Mouse (Mus musculus): ENCODE measurements around the gene Gm6509.
"Not testable (repeated sequence)": the region's sequence is repeated elsewhere in the genome, so short reads cannot be mapped to it uniquely, and the experiment has no call there.

The Gm6509 gene

GRCm38 (mm10) chr5:94623679-94624078 is at the start of gene Gm6509:
Gene Gm6509 (plus strand): TSS chr5:94623979.
- in situ Hi-C loops (cut with MboI, MseI): not testable (repeated sequence)

GRCm38 (mm10) chr5:94616242-94616641 is 7.5 kb upstream of the Gm6509 start, which contains the start of gene Gm3147:
Gene Gm3147 (minus strand): TSS chr5:94616342.
- in situ Hi-C loops (cut with MboI, MseI): not testable (repeated sequence)

GRCm38 (mm10) chr5:94648082-94648481 is 24.3 kb downstream of the Gm6509 start, which contains the start of gene Gm6205:
Gene Gm6205 (plus strand): TSS chr5:94648382.
- in situ Hi-C loops (cut with MboI, MseI): not testable (repeated sequence)

All from T-helper 2 cell (primary cell).